Mouse (Mus musculus): ENCODE data around the gene Grsf1. TPM values are rescaled to one million over a fixed set of nuclear protein-coding genes. Genes with fewer than 3 reads are reported as not detected.

The Grsf1 gene
- polyA plus RNA-seq, 1 experiment: 67.5 TPM

DNA sequence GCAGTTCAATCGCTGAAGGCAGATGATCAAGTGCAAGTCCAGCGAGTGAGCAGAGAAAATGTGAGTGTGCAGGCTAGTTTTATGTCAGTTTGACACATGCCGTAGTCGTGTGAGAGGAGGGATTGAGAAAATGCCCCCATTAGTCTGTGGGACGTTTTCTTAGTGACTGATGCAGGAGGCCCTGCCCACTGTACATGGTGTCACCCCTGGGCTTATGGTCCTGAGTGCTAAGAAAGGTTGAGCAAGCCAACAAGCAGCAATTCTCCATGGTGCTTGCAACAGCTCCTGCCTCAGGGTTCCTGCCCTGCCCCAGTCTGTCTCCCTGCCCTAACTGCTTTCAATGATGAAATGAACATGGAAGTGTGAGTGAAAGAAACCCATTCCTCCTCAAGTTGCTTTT lies 23.4 kb downstream of the Grsf1 start:
- TF ChIP-seq POLR2A (IDR thresholded peaks at IDR 0.05; ENCODE audit: borderline replicate concordance, extremely low read depth, insufficient read depth, insufficient read length, poor library complexity, severe bottlenecking) (no peak), CTCF (IDR thresholded peaks at IDR 0.05; ENCODE audit: borderline replicate concordance, extremely low read depth, insufficient read depth, insufficient read length) (no peak)
- no peak for DNase-seq (ENCODE audit: low read depth)

DNA sequence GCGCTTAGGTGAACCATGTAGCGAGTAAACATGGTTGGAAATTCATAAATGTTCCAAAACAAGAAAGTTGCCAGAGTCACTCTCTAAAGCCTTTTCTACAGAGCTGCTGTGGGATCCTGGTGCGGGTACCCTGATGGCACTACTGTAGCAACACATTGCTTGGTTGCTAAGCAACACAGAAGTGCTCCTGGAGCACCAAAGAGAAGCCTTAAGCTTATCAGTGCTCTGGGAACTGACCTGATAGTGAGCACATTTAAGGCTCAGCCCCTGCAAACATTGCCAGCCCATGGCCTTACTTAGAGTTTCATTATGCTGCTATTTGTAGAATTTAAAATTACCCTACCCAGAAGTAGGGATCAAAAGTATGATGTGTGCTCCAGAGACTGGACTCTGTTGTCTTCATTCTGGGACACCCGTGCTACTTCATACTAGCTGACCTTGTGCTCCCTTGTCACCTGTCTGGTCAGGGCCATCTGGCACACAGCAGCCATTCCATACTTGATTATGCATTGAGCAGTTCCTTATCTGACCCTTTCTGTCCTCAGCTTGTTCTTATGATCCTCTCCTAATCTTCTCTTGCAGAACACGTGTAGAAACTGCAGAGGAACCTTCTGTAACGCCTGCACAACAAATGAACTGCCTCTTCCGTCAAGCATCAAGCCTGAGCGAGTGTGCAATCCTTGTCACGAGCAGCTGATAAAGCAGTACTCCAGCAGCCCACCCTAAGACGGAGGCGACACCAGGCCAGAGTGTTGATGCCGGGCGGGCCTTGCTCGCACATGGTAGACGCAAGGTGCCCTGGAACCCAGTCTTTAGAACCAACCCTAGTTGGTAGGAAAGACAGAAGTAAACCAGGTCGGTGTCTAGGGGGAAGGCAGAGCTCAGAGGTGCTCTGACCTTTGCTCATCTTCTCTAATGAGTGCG lies 26.5 kb downstream of the Grsf1 start:
- no peak for DNase-seq (ENCODE audit: low read depth)
- TF ChIP-seq POLR2A (IDR thresholded peaks at IDR 0.05; ENCODE audit: borderline replicate concordance, extremely low read depth, insufficient read depth, insufficient read length, poor library complexity, severe bottlenecking) (no peak), CTCF (IDR thresholded peaks at IDR 0.05; ENCODE audit: borderline replicate concordance, extremely low read depth, insufficient read depth, insufficient read length) (no peak)

DNA sequence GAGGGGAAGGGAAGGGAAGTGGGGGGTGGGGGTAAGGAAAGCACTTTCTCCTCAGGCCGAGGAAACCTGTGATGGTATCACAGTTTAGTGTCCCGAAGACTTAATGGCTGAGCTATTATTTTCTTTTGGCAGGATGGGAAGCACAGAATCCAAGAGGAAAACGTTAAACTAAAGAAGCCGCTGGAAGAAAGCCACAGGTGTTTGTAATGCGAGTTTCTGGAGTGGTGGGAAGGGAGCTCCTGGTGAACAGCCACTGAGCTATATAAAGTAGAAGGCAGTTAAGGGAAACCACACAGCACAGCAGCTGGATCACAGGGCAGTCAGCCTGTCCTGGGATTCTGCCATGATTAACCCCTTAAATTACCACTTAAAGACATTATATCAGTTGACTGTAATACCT lies 30.6 kb downstream of the Grsf1 start:
- no peak for DNase-seq (ENCODE audit: low read depth)
- no peak for TF ChIP-seq POLR2A (IDR thresholded peaks at IDR 0.05; ENCODE audit: borderline replicate concordance, extremely low read depth, insufficient read depth, insufficient read length, poor library complexity, severe bottlenecking)
- no peak for TF ChIP-seq CTCF (IDR thresholded peaks at IDR 0.05; ENCODE audit: borderline replicate concordance, extremely low read depth, insufficient read depth, insufficient read length)

DNA sequence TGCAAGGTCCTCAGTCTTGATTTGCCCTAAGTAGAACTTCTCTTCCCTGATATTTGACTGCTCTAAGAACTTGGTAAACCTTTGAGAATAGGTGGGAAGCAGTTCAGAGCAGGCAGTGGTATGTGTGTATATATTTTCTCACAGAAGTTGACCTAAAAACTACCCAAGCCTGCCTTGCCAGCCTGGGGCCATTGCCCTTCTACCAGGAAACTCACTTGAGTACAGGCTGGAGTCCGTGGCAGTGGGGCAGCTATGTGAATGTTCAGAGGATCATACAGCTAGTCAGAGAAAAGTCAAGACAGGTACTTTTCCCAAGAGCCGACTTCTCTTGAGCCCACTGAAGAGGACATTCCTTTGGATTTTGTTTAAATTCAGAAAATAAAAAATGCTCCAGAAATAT lies 31.1 kb downstream of the Grsf1 start:
- no peak for TF ChIP-seq POLR2A (IDR thresholded peaks at IDR 0.05; ENCODE audit: borderline replicate concordance, extremely low read depth, insufficient read depth, insufficient read length, poor library complexity, severe bottlenecking)
- TF ChIP-seq CTCF (IDR thresholded peaks at IDR 0.05; ENCODE audit: borderline replicate concordance, extremely low read depth, insufficient read depth, insufficient read length): no peak

DNA sequence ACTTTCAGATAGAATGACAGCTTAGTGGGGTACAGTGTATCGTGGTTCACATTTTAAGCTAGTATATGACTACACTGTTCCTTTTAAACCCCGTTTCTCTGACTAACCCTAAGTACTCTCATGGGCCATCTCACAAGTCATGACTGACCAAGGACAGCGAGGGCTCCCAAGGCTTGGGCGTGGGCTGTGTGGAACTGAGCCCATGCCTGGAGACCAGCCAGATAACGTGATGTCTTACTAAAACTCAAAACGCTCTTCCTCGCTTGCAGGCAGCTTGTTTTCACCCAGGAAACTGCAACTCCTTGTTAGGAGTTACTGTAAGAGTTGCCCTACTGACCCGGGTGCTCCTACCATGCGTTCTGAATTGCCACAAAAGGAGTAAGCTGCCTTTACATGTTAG lies 32.5 kb downstream of the Grsf1 start:
- no peak for TF ChIP-seq CTCF (IDR thresholded peaks at IDR 0.05; ENCODE audit: borderline replicate concordance, extremely low read depth, insufficient read depth, insufficient read length)
- DNase-seq (ENCODE audit: low read depth): no peak

More for the DNA sequence above, 31.1 kb downstream of the Grsf1 start:
- no peak for DNase-seq (ENCODE audit: low read depth)

DNA sequence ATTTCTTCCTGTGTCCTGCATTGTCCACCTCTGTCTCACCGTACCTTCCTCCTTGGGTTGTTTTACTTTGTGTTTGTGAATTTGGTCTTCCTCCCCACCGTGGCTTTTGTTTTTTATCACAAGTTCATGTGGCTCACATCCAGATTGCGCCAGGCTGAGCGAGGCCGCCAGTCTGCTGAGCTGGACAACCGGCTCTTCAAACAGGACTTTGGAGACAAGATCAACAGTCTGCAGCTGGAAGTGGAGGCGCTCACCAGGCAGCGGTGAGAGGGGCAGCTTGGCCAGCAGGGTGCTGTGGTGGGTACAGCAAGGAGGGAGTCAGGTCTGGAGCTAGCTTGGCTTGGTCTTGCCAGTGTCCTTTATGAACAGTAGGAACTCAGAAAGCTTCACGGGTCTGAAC lies 33.2 kb downstream of the Grsf1 start:
- TF ChIP-seq POLR2A (IDR thresholded peaks at IDR 0.05; ENCODE audit: borderline replicate concordance, extremely low read depth, insufficient read depth, insufficient read length, poor library complexity, severe bottlenecking) (no peak), CTCF (IDR thresholded peaks at IDR 0.05; ENCODE audit: borderline replicate concordance, extremely low read depth, insufficient read depth, insufficient read length) (no peak)
- DNase-seq (ENCODE audit: low read depth): no peak

DNA sequence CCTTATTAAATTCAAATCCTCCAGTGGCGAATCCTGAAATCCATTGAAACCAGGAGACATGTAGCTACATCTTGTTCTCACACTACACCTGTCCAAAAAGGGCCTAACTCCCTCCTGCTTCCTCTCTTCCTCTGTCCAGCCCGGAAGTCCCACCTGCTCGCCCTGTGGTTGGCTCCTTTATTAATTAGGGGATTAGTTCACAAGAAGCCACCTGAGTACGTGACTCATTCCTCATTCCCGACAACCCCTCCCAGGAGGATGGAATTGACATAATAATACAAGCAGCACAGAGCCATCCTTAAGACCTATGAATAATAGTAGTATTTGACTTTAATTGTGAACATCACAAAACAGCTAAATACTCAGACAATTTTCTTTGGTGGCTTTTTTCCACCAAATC lies 41.9 kb downstream of the Grsf1 start:
- no peak for TF ChIP-seq CTCF (IDR thresholded peaks at IDR 0.05; ENCODE audit: borderline replicate concordance, extremely low read depth, insufficient read depth, insufficient read length)
- no peak for TF ChIP-seq POLR2A (IDR thresholded peaks at IDR 0.05; ENCODE audit: borderline replicate concordance, extremely low read depth, insufficient read depth, insufficient read length, poor library complexity, severe bottlenecking)
- DNase-seq (ENCODE audit: low read depth): no peak

DNA sequence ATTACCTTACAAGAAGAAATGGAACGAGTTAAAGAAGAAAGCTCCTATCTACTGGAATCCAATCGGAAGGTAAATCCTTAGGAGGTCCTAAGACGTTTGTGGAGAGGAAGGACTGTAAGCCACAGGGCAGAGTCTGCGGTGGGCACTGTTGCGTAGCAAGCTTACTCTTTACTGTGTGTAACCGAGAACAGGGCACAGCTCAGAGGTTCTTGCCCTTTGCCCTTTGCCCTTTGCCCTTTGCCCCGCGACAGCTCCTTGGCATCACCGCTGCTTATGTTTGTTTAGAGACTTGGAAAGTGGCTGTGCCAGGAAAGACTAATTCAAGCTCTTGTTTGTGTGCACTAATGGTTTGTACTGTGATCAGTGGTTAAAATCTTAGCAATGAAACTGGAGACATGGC lies 43.5 kb downstream of the Grsf1 start:
- TF ChIP-seq POLR2A (IDR thresholded peaks at IDR 0.05; ENCODE audit: borderline replicate concordance, extremely low read depth, insufficient read depth, insufficient read length, poor library complexity, severe bottlenecking) (no peak), CTCF (IDR thresholded peaks at IDR 0.05; ENCODE audit: borderline replicate concordance, extremely low read depth, insufficient read depth, insufficient read length) (no peak)

DNA sequence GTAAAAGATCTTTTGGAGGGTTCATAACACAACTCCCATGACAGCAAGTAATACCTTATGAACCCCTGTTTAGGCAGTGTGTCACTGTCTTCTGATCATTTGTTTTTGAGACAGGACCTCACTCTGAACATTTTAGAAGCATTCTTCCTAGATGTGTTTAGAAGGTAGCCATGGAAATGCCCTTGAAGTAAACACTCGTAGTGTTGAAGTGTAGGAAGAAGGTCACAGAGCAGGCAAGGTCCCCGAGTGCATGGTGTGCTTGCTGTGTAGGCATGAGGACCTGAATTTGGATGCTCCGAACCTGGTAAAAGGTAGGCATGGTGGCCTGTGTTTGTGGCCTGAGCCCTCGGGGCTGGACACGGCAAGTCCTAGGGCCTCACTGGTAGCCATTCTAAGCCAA lies 44.4 kb downstream of the Grsf1 start:
- no peak for TF ChIP-seq POLR2A (IDR thresholded peaks at IDR 0.05; ENCODE audit: borderline replicate concordance, extremely low read depth, insufficient read depth, insufficient read length, poor library complexity, severe bottlenecking)
- no peak for TF ChIP-seq CTCF (IDR thresholded peaks at IDR 0.05; ENCODE audit: borderline replicate concordance, extremely low read depth, insufficient read depth, insufficient read length)
- no peak for DNase-seq (ENCODE audit: low read depth)

More for the DNA sequence above, 43.5 kb downstream of the Grsf1 start:
- no peak for DNase-seq (ENCODE audit: low read depth)

DNA sequence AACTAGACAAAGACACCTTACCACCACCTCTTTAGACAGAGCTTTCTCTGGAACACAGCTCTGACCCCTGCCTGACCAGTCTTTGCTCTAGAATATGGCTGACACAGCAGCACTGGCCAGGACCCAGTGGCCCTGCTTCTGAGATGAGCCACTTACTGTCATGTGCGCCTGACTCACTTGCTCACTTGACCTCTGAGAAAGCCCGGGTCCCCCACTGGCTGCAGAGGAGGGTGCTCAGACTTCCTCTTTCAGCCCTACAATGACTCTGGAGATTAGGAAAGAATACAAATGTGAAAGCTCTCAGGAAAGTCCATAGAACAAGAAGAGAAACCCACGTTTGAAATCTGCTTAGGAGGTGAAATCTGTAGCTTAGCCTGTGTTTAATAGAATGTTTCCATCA lies 45.1 kb downstream of the Grsf1 start:
- TF ChIP-seq CTCF (IDR thresholded peaks at IDR 0.05; ENCODE audit: borderline replicate concordance, extremely low read depth, insufficient read depth, insufficient read length) (no peak), POLR2A (IDR thresholded peaks at IDR 0.05; ENCODE audit: borderline replicate concordance, extremely low read depth, insufficient read depth, insufficient read length, poor library complexity, severe bottlenecking) (no peak)

DNA sequence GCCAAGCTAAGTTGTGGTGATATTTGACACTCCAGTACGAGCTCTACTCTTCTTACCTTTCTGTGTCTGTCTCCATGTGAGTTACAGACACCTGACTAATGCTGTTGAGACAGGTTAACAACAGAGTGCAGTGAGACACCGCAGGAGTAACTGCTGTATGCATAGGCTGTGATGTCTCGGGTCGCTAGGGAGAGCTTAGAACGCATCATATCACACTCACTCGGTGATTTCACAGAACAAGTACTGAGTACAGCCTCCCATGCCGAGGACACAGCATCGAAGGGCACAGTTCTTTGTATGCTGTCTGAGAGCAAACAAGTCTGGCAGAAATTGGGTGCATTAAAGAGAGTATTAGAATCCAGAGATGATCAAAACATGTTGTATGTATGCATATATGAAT lies 46.0 kb downstream of the Grsf1 start:
- DNase-seq (ENCODE audit: low read depth): no peak
- no peak for TF ChIP-seq POLR2A (IDR thresholded peaks at IDR 0.05; ENCODE audit: borderline replicate concordance, extremely low read depth, insufficient read depth, insufficient read length, poor library complexity, severe bottlenecking)
- TF ChIP-seq CTCF (IDR thresholded peaks at IDR 0.05; ENCODE audit: borderline replicate concordance, extremely low read depth, insufficient read depth, insufficient read length): no peak

More for the DNA sequence above, 45.1 kb downstream of the Grsf1 start:
- DNase-seq (ENCODE audit: low read depth): no peak

DNA sequence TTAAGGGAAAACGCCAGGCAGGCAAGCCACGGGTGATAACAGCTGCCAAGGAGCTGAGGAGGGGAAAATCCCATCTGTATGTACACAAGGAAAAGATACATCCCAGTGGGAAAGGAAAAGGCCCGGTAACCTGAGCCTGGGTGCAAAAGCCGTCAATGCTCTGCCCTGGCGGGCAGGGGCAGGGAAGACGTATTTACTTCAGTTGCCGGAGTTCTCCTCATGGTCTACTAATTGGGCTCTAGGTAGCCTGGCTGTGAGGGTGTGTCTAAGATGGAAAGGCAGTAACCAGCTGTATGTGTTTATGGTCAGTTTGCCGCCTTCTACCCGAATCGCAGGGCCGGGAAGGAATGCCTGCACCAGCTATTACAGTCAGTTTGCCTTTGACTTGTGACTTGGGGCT lies 46.8 kb downstream of the Grsf1 start:
- DNase-seq (ENCODE audit: low read depth): no peak
- TF ChIP-seq POLR2A (IDR thresholded peaks at IDR 0.05; ENCODE audit: borderline replicate concordance, extremely low read depth, insufficient read depth, insufficient read length, poor library complexity, severe bottlenecking) (no peak), CTCF (IDR thresholded peaks at IDR 0.05; ENCODE audit: borderline replicate concordance, extremely low read depth, insufficient read depth, insufficient read length) (no peak)

All from brain, embryonic 14.5 days (tissue).